Mouse (Mus musculus): ENCODE results near the gene Ephb2.

GRCm38 (mm10) chr4:136836387-136836931 lies 671 bp upstream of the Ephb2 start:
- TF ChIP-seq GATA1 (IDR thresholded peaks at IDR 0.05; ENCODE audit: borderline replicate concordance, low read length) (no peak), FLI1 (IDR thresholded peaks at IDR 0.05; ENCODE audit: low read length) (no peak)
